Mouse (Mus musculus) ES-Bruce4 (cell line): Measurements from ENCODE around the gene Tbcel.

Experiments used
- CTCF ChIP-seq: IDR thresholded peaks from one replicate; pipeline ENCODE4 v1.8.1; 2011; ENCODE audit warnings: low read depth, low read length
- EP300 ChIP-seq: IDR thresholded peaks from 2 replicates; pipeline ENCODE4 v1.6.1; 2011; ENCODE audit warnings: low read depth, low read length; ENCODE audit not compliant: insufficient read depth
- POLR2A ChIP-seq: IDR thresholded peaks from one replicate; pipeline ENCODE4 v1.8.1; 2011; ENCODE audit warnings: low read length; ENCODE audit not compliant: insufficient read depth

- TF ChIP-seq CTCF (no peak), POLR2A (no peak), EP300 (no peak)
Measured at GRCm38 (mm10) chr9:42428060-42428924, 79.3 kb downstream of the Tbcel start.
